Mouse (Mus musculus) cerebellum, adult 2 months (tissue): ENCODE measurements around the gene Rpl38. TPM values are rescaled to one million over a fixed set of nuclear protein-coding genes. Genes with fewer than 3 reads are reported as not detected.

Experiments
- DNase-seq, 2 experiments: peaks; one replicate each; pipeline ENCODE4 v3.0.0; 2021
- H3K27ac ChIP-seq: fragments of 200-500 bp; 2 replicates; pipeline ENCODE4 v1.5.1; 2012; ENCODE audit warnings: low read length, control low read depth, inconsistent platforms; ENCODE audit not compliant: insufficient read depth
- H3K27me3 ChIP-seq: fragments of 200-500 bp; 2 replicates; pipeline ENCODE4 v1.6.1; 2012; ENCODE audit warnings: inconsistent platforms, mild to moderate bottlenecking, low read length, moderate library complexity; ENCODE audit not compliant: control insufficient read depth, insufficient read depth
- H3K4me1 ChIP-seq: fragments of 200-500 bp; 2 replicates; pipeline ENCODE4 v1.6.1; 2011; ENCODE audit warnings: low read length; ENCODE audit not compliant: control insufficient read depth, insufficient read depth
- H3K4me3 ChIP-seq: fragments of 200-500 bp; replicated peaks from 2 replicates; pipeline ENCODE3; 2011; ENCODE audit warnings: mild to moderate bottlenecking, low read depth, low read length, control low read depth; ENCODE audit not compliant: insufficient read depth
- CTCF ChIP-seq: fragments of 200-500 bp; IDR thresholded peaks from 2 replicates; pipeline ENCODE4 v1.5.1; 2011; ENCODE audit warnings: low read depth, mild to moderate bottlenecking, control low read depth, low read length, moderate library complexity, borderline replicate concordance; ENCODE audit not compliant: insufficient read depth
- POLR2A ChIP-seq: fragments of 200-500 bp; IDR thresholded peaks from 2 replicates; pipeline ENCODE4 v1.6.1; 2011; ENCODE audit warnings: low read length, control low read depth, borderline replicate concordance; ENCODE audit not compliant: insufficient read depth
- WGBS: fragments of 180-500 bp; shearing (Covaris S2); methylation state at CpG from one replicate; pipeline ENCODE4 v1.1.7; 2018; 5-methylcytosine and 5-hydroxymethylcytosine counted together
- polyA plus RNA-seq: library from polyadenylated mRNA; depleted of rRNA; stranded (reverse); fragments of >200 nt; gene quantifications from 2 replicates; pipeline ENCODE4 v1.2.3, GENCODE M21; 2012; rRNA removed

Gene Rpl38
- polyA plus RNA-seq: 1,362 and 1,509 TPM in 2 replicates

DNA sequence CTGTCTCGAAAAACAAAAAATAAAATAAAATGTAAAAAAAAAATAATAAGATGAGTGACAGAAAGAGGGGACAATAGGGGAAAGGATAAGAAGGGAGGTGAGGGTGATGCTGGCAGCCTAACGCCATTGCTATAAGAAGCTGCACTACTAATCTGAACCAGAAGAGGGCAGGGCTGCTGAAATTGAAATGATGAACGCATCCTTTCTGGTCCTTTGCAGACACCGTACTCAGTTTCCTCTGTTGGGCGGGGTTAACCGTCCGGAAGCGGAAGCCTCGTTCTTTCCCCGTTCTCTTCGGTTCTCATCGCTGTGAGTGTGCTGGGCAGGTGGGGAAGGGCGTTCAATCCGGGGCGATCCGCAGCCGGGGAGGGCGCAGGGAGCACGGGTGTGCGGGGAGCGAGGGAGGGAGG, at the start of gene Rpl38:
TSS of gene Rpl38 (plus strand) at position 224 of the 410 bp plus-strand sequence.
- H3K4me1 ChIP-seq: peaks cover 14% of the 10 kb centered on the region
- WGBS: 2% methylated on average over 20 of the region's 21 CpGs
- DNase-seq: peak; percentile 94 to 95
- no peaks in the 10 kb centered on the region for H3K27me3 ChIP-seq
- TF ChIP-seq POLR2A (peak; percentile 77; the same call in 1 of the 2 replicates), CTCF (peak; percentile 79)
- H3K27ac ChIP-seq: peak within 1 kb of the TSS; percentile 49
- peak within 1 kb of the TSS; percentile 78 for H3K4me3 ChIP-seq

DNA sequence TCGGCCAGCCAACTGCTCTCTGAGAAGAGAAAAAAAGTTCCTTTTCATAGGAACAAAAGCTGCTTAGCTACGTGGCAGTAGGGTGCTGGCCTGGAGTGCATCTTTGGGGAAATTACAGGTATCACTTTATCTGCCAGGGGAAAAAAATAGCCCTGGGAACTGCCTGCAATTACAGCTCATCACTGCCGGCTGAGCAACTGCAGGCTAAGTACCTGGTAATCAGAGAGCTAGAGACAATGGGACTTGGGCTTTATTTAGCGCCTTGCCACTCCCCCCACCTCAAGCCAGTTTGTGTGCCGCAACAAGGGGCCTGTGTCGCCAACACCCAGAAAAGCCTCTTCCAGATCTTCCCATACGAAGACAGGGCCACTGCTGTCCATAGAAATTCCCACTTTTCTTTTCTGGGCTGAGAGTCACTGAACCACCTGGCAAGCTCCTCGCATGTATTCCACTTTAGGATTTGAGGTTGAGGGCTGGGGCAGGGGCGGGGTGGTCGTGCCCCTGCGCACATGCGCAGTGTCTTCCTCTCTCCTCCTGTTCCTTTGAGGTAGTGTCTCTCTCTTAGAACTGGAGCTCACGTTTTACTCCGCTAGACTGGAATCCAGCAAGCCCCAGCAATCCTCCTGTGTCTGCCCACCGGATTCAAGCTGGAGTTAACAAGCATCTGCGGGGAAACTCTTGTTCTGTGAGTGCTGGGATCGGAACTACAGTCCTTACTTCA, 49.5 kb upstream of the Rpl38 start:
- 81% methylated on average over 17 of the region's 17 CpGs for WGBS
- H3K4me1 ChIP-seq: no peaks in the 10 kb centered on the region

GRCm38 (mm10) chr11:114626071-114626690, 42.1 kb upstream of the Rpl38 start:
- no peak overlapping the region for H3K4me3 ChIP-seq
- no peaks in the 10 kb centered on the region for H3K27me3 ChIP-seq
- WGBS: 50% methylated on average over 13 of the region's 13 CpGs
- no peaks in the 10 kb centered on the region for H3K4me1 ChIP-seq
- peak in 1 of 2 experiments; percentile 22 for DNase-seq
- no peak overlapping the region for H3K27ac ChIP-seq
- TF ChIP-seq POLR2A: no peak
- TF ChIP-seq CTCF: no peak

More for the DNA sequence above, 49.5 kb upstream of the Rpl38 start:
- no peaks in the 10 kb centered on the region for H3K27me3 ChIP-seq
- H3K4me3 ChIP-seq: no peak overlapping the region
- no peak for TF ChIP-seq CTCF
- no peak for TF ChIP-seq POLR2A
- no peak overlapping the region for H3K27ac ChIP-seq
- DNase-seq: no peak

DNA sequence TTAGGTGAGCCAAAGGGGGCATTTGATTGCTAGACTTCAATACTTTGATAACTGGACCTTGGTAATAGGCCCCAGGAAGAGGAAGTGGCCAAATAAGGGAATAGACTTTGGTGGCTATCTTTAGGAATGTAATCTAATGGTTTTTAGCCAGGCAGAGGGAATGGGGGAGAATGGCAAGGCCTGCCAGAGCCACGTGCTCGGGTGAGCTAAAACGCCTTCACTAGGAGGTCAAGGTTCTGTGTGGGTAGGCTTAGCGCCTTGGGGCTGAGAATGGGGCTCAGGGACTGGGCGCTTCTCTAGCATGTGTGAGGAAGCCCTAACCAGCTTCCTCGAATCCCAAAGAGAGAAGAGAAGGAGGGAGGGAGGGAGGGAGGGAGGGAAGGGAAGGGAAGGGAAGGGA, 41.3 kb upstream of the Rpl38 start:
- TF ChIP-seq CTCF (no peak), POLR2A (no peak)
- Histone ChIP-seq H3K4me3 (no peak overlapping the region), H3K4me1 (no peaks in the 10 kb centered on the region), H3K27me3 (no peaks in the 10 kb centered on the region), H3K27ac (no peak overlapping the region)
- 91% methylated on average over 6 of the region's 6 CpGs for WGBS
- no peak for DNase-seq

GRCm38 (mm10) chr11:114628032-114628431, 40.3 kb upstream of the Rpl38 start:
- 83% methylated on average over 12 of the region's 12 CpGs for WGBS
- Histone ChIP-seq H3K4me3 (no peak overlapping the region), H3K27ac (no peak overlapping the region), H3K4me1 (no peaks in the 10 kb centered on the region), H3K27me3 (no peaks in the 10 kb centered on the region)
- TF ChIP-seq POLR2A: no peak
- TF ChIP-seq CTCF: peak; percentile 31; the same call in 1 of the 2 replicates
- no peak for DNase-seq

DNA sequence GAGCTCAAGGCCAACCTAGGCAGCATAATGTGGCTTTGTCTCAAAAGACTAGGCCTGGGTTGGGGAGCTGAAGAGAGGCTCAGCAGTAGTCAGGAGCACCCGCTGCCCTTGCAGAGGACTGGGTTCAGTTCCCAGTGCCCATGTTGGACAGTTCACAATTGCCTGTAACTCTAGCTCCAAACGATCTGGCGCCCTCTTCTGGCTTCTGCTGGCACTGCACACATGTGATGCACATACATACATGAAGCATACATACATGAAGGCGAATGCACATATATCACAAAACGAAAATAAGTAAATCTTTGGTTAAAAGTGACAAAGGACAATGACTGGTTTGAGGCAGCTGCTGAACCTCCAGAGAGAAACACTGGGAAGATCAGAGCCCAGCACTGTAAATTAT, 38.3 kb upstream of the Rpl38 start:
- no peak for DNase-seq
- no peak overlapping the region for H3K27ac ChIP-seq
- H3K4me1 ChIP-seq: no peaks in the 10 kb centered on the region
- 86% methylated on average over 5 of the region's 5 CpGs for WGBS
- no peaks in the 10 kb centered on the region for H3K27me3 ChIP-seq
- H3K4me3 ChIP-seq: no peak overlapping the region
- TF ChIP-seq POLR2A (no peak), CTCF (peak; percentile 30; the same call in 1 of the 2 replicates)

DNA sequence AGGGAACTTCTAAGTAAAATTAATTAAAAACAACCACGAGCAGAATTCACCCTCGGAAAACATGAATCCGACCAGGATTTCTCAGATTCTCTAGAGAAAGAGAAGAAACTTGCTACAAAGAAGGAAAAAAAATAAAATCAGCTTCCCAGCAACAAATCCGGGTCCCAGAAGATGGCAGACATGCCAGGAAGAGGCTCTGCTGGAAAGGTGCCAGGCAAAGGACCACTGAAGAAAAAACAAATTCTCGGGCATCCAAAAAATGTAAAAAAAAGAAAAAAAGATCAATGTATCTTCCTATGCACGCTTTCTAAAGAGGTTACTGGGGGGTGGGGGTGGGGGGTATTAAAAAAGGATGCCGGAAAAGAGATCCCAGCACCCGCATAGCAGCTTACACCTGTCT, 36.1 kb upstream of the Rpl38 start:
- TF ChIP-seq CTCF (no peak), POLR2A (no peak)
- H3K4me3 ChIP-seq: no peak overlapping the region
- H3K27ac ChIP-seq: no peak overlapping the region
- H3K4me1 ChIP-seq: peaks cover 8% of the 10 kb centered on the region
- H3K27me3 ChIP-seq: no peaks in the 10 kb centered on the region
- no peak for DNase-seq
- WGBS: 70% methylated on average over 8 of the region's 8 CpGs

DNA sequence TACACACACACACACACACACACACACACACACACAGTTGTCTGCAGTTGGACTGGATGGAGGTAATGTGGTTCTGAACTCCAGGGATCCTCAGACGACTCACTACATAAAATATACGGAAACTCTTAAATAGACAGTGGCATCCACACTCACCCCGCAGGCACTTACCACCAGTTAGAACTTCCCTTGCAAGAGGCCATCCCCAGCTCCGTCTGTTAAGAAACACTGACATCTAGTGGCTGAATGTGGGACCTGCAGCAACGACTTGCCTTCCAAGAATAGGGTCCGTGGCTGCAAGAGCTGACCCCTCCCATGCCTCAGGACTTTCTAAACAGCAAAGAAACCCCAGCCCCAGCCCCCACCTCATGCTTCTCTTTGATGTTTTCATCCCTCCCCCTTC, 32.0 kb upstream of the Rpl38 start:
- Histone ChIP-seq H3K27ac (no peak overlapping the region), H3K4me3 (peak overlapping the region; percentile 12), H3K27me3 (no peaks in the 10 kb centered on the region), H3K4me1 (peaks cover 9% of the 10 kb centered on the region)
- peak; percentile 98 for TF ChIP-seq CTCF
- TF ChIP-seq POLR2A: no peak
- peak; percentile 76 to 87 for DNase-seq
- WGBS: 0% methylated on average over 6 of the region's 6 CpGs
